Mouse (Mus musculus): ENCODE measurements around the gene Nthl1. TPM values are rescaled to one million over a fixed set of nuclear protein-coding genes. Genes with fewer than 3 reads are reported as not detected.

Gene Nthl1
- polyA plus RNA-seq, 1 experiment = 24.0 TPM

DNA sequence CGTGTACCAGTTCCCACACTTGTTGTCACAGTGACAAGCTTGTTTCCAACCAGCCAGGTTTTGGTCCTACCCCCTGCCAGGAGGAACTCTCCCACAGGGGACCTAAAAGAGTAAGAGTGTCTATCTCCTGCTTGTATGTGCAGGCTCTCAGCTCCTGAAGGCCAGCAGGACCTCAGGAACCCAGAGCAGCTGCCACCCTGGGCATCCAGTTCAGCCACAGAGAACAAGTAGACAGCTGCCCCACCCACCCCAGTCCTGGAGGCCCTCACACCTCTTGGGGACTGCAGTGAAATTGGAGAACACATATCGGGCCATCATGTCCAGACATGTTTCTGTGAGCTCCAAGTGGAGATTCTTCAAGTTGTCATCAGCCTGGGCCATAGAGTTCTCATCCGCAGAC lies 27.9 kb upstream of the Nthl1 start:
- no peak for TF ChIP-seq GATA1 (IDR thresholded peaks at IDR 0.05; ENCODE audit: low read length)

DNA sequence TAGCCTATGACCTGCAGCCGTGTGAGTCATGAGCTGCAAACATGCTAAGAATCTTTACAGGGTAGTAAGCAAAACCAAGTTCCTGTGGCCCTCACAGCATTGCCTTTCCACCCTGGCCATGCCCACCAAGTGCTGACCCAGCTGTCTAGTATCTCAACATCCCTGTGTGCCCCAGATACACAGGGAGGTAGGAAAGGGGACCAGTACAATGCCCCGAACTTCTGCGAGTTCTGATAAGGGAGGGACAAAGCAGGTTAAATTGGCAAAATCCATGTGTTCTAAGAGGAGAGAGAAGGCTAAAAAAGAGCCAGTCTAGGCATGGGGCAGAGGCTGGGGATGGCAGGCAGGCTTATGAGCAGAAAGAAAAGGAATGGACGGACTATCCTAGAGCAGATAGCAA lies 24.1 kb upstream of the Nthl1 start:
- no peak for TF ChIP-seq GATA1 (IDR thresholded peaks at IDR 0.05; ENCODE audit: low read length)

DNA sequence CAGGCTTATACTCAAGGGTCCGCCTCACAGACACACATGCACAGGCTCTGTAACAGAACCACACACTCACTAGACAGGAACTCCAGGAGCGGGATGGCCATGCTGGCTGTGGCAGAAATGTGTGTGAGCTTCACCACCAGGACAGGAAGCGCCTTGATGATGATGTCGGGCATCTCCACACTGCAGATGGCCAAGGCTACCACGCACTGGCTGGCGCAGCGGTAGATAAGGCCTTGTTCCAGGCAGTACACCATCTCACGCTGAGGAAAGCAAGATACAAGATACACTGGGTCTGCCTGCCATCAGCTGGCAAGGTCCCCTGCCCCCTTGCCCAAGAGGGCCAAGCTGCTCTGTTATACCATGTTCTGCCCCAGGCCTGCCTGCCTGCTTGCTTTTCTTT lies 23.6 kb upstream of the Nthl1 start:
- TF ChIP-seq GATA1 (IDR thresholded peaks at IDR 0.05; ENCODE audit: low read length) = no peak

DNA sequence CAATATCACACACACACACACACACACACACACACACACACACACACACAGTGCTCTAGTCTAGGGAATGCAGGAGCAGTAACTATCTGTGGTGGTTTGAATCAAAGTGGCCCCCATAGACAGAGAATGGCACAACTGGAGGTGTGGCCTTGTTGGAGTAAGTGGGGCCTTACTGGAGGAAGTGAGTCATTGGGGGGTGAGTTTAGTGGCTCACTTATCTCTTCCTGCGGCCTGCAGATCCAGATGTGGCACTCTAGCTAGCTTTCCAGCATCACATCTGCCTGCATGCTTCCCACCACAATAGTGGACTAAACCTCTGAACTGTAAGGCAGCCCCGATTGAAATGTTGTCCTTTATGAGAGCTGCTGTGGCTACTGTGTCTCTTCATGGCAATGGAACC lies 21.8 kb upstream of the Nthl1 start:
- no peak for TF ChIP-seq GATA1 (IDR thresholded peaks at IDR 0.05; ENCODE audit: low read length)

DNA sequence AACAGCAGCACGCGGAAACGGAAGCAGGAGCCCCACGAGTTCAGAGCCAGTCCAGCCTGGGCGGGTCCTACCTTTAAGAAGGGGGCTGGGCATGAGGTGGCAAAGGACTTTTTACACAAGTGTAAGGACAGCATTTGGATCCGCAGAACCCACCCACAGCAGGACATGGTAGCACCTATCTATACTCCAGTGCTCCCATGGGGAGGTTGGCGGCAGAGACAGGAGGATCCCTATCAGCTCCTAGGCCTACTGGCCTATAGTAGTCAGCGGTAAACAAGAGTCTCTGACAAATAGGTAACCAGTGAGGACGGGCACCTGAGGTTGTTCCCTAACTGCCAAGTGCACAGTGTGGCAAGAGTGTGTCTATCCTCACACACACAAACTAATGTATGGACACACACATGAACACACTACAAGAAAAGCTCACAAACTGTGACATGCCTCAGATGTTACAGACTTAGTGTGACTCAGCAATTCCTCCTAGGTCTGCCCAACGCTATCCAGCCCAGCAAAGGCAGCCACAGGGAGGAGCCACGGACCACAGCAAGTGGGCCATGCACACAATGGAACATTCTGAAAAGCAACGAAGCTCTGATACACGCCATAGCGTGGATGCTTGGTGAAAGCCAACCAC lies 14.8 kb upstream of the Nthl1 start:
- no peak for TF ChIP-seq GATA1 (IDR thresholded peaks at IDR 0.05; ENCODE audit: low read length)

DNA sequence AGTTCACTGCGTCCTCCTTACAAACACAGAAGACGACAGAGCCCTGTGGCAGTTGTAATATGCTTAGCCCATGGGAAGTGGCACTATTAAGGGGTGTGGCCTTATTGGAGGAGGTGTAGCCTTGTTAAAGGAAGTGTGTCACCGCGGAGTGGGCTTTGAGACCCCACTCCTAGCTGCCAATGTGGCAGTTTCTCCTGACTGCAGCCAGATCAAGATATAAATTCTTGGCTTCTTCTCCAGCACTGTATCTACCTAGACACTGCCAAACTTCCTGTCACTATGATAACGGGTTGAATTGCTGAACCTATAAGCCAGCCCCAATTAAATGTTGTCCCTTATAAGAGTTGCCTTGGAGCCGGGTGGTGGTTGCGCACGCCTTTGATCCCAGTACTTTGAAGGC lies 7.0 kb upstream of the Nthl1 start:
- no peak for TF ChIP-seq GATA1 (IDR thresholded peaks at IDR 0.05; ENCODE audit: low read length)

DNA sequence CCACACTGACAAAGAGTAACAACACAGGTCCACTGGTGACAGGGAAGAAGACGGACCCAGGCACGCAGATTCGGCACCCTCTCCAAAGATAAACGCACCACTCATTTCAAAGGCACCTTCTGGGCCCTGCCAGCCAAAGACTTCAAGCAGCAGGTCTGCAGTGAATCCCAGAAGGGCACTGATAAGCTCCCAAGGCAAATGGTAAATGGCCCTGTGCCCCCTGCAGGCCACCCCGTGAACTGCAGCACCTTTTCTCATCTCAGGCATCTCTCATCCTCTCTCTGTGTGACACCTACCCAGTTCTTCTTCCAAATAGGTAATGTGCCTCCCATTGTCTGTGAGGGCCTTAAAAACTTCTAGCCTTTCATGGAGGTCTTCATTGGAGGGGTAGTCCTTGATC lies 3.8 kb upstream of the Nthl1 start:
- TF ChIP-seq GATA1 (IDR thresholded peaks at IDR 0.05; ENCODE audit: low read length) = no peak

DNA sequence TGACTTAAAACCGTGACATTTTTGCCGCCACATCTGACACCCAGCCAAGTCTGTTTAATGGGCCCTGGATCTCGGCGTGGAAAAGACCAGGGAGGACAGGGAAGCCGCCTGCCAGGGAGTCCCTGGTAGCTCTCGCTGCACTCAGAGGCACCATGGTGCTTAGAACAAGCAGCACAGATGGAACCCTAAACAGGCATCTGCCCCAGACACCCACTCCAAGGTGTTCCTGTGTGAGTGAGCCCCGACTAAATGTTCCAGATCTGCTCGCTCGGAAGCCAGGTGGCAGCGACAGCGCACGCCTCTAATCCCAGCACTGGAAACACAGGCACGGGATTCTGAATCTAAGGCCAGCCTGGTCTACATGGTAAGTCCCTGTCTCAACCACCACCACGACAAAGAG lies 2.4 kb upstream of the Nthl1 start:
- no peak for TF ChIP-seq GATA1 (IDR thresholded peaks at IDR 0.05; ENCODE audit: low read length)

DNA sequence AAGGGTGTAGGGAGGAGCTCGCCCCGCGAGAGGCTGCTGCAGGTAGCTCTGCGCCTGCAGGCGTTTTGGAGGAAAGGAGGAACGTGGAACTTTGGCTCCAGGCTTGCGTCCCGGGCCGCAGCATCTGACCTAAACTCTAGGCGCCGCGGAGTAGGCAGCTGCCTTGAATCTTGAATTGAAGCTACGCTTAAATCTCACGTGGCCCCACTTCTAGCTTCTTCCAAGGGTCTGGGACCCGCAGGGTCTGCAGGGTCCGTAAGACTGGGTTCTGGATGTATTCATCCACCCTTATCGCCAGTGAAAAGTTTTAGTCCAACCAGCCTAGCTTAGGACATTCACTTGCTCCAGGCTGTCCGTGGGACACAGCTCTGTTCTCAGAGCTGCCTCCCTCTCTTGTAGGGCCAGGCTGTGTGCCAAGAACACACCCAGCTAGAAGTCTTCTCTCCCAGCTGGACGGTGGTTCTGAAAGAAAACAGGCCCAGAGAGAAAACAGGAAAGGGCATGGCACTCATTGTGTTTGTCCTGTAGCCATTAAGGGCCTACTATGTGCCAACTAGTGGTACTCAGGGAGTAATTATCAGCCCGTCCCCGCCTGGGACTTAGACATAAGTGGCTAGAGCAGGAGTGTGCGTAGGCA lies 451 bp downstream of the Nthl1 start:
- TF ChIP-seq GATA1 (IDR thresholded peaks at IDR 0.05; ENCODE audit: low read length) = no peak

DNA sequence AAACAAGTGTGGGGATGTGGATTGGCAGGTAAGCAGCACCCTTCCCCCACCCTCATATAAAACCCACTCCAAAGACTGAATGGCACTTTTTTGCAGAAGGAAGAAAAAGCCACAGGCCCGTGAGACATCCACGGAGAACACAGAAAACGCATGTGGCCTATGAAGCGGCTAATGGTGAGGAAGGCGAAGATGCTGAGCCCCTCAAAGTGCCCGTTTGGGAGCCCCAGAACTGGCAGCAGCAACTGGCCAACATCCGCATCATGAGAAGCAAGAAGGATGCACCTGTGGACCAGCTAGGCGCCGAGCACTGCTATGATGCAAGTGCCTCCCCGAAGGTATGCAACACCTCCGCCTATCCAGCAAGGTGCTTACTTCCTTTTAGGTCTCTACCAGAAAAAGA lies 1.4 kb downstream of the Nthl1 start:
- TF ChIP-seq GATA1 (IDR thresholded peaks at IDR 0.05; ENCODE audit: low read length) = no peak

DNA sequence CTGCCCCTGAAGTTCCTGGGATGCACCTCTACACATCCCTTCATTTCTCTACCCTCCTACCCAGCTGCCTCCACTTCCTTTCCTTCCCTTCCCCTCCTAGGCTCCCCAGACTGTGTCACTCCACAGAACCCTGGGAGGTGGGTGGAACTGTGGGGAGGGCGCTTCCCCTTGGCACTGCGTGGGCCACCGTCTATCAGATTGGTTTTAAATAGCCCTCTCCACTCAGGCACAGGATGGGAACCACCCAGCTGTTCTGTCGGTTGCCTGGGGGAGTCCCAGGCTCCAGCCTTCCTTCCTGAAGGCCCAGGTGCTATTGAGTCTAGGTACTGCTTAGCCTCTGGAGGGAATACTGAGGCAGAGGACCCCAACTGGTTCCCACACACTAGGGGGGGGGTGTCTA lies 2.5 kb downstream of the Nthl1 start:
- no peak for TF ChIP-seq GATA1 (IDR thresholded peaks at IDR 0.05; ENCODE audit: low read length)

DNA sequence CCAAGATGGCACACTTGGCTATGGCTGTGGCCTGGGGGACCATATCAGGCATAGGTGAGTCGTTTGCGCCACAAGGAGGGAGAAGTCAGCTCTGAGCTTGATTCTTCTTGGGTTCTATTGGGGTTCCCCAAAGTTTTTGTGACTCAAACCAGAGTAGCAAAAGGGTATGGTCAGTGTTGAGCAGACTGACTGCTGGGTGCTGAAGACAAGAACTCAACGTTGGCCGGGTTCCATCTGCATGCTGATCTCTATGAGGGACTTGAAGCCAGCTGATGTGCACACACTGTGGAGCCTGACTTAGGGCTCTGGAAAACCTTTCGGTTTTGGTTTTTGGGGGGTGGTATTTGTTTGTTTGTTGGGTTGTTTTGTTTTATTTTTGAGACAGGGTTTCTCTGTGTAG lies 3.2 kb downstream of the Nthl1 start:
- TF ChIP-seq GATA1 (IDR thresholded peaks at IDR 0.05; ENCODE audit: low read length) = no peak

DNA sequence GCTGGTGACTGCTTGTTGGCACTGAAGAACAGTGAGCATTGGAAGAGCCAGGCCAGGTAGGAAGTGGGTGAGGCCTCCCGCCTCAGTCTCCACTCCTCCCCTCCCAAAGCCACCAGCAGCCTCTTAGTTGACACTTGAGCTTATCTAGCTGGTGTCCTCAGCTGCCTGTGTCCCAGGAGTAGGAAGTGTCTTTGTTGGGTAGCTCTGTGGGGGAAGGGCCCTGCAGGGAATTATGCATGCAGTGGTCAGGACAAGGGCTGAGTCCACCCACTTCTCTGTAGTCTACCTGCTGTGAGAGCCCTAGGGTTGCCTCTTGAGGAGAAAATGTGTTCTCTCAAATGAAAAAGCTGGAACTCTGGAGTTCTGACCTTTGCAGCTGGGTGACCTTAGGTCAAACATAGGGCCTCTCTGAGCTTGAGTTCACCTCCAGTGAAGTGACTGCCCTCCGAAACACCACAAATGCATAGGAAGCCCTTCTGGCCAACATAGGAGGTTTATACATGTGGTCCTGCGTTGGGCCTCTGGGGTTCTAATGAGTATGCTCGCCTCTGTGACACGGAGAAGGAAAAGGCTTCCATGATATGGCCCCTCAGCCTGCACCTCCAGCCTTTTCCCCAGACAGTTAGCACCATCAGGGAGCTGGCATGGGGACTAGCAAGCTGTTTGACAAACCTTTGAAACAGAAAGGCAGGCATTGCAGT lies 4.5 kb downstream of the Nthl1 start:
- no peak for TF ChIP-seq GATA1 (IDR thresholded peaks at IDR 0.05; ENCODE audit: low read length)

DNA sequence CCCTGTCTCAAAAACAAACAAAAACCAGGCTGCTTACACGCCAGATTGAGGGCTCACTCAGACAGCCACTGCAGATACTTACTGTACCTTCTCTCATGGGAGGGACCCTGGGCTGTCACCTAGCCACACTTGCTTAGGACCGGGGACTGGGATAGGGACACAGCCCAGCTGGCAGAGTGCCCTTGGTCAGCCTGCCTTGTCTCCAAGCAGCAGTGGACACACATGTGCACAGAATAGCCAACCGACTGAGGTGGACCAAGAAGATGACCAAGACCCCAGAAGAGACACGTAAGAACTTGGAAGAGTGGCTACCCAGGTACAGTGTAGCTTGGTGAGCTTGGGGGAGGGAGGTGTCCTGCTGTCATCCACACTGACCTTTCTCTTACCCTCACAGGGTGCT lies 5.7 kb downstream of the Nthl1 start:
- TF ChIP-seq GATA1 (IDR thresholded peaks at IDR 0.05; ENCODE audit: low read length) = no peak

DNA sequence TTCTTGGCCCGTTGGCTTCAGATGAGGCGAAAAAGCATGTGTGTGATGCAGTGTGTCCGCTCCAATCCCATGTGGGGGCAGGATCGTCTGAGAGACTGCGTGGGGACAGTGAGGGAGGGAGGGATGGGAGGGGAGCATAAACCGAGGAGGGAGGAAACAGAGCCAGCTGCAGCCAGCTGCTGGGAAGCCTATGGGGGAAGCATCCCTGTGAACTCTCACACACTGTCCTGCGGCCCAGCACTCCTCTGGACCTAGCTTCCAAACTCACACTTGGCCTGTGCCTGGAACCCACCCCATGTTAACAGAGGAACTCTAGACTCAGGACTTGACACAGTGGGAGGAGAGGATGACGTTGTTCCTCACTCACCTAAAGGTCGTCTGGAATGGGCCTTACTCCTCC lies 6.4 kb downstream of the Nthl1 start:
- no peak for TF ChIP-seq GATA1 (IDR thresholded peaks at IDR 0.05; ENCODE audit: low read length)

DNA sequence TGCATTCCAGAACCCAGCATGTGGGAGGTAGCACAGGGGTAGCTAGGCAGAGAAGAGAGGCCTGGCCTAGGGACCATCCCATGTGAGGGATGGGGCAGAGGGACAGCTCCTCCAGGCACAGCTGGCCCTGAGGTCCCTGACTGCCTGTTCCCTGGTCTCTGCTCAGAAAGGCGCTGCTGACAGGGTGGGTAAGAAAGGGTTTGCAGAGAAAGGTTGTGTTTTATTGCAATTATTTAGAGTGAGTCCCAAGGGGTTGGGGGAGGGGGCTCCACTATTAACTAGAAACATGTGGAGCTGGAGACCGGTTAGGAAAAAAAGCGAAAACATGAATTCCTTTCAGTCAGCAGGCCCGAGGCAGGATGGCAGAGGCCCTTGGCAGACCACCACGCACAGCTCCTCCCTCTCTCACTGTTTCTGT lies 7.1 kb downstream of the Nthl1 start:
- no peak for TF ChIP-seq GATA1 (IDR thresholded peaks at IDR 0.05; ENCODE audit: low read length)

DNA sequence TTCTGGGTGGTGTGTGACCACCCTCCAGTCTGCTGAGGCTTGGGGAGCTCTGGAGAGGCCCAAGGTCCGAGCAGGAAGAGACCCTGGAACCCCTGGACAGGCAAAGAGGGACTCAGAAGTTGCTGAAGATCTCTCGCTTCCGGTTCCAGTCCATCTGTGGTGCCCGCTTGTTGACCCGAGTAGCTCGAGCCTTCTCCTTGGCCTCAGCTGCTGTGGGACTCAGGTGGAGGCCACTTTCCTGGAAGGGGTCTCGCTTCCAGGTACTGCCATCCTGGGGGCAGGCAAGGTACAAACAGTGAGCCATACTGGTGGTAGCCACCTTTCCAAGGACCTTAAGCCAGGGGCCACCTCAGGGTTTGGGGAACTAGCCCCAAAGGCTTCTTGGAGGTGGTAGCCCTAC lies 7.6 kb downstream of the Nthl1 start:
- TF ChIP-seq GATA1 (IDR thresholded peaks at IDR 0.05; ENCODE audit: low read length) = no peak
